Mouse (Mus musculus): ENCODE data around the gene Nsf. TPM values are rescaled to one million over a fixed set of nuclear protein-coding genes. Genes with fewer than 3 reads are reported as not detected.

Nsf gene
- polyA plus RNA-seq, 1 experiment: 60.4 TPM

DNA sequence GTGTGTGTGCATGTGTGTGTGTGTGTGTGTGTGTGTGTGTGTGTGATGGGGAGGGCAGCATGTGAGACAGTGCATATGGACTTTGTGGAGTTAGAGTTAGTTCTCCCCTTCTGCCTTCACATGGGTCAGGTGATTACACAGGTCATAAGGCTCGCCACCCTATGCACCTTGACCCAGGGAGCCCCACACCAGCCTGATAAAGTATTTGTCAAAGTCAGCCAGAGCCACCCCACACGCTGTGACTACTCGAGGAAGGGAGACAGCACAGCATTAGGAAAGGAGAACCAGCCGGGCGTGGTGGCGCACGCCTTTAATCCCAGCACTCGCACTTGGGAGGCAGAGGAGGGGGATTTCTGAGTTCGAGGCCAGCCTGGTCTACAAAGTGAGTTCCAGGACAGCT lies 83.5 kb downstream of the Nsf start:
- no peaks in the 10 kb centered on the region for H3K9me3 ChIP-seq (replicated peaks; ENCODE audit: control insufficient read depth, insufficient read depth, low read length, poor library complexity, severe bottlenecking)
- no peak overlapping the region for H3K9ac ChIP-seq (ENCODE audit: low read depth, poor library complexity, severe bottlenecking)
- H3K4me1 ChIP-seq (ENCODE audit: control insufficient read depth, insufficient read depth, low read length): no peaks in the 10 kb centered on the region
- H3K27me3 ChIP-seq (ENCODE audit: control insufficient read depth, insufficient read depth, low read length, poor library complexity, severe bottlenecking): no peaks in the 10 kb centered on the region
- H3K36me3 ChIP-seq (ENCODE audit: control insufficient read depth, insufficient read depth, low read length, poor library complexity, severe bottlenecking): peaks cover 6% of the 10 kb centered on the region; the same call in 1 of the 2 replicates
- no peak for TF ChIP-seq POLR2A (IDR thresholded peaks at IDR 0.05; ENCODE audit: insufficient read depth, low read length)
- TF ChIP-seq CTCF (IDR thresholded peaks at IDR 0.05; ENCODE audit: low read depth, low read length): no peak
- TF ChIP-seq EP300 (IDR thresholded peaks at IDR 0.05; ENCODE audit: insufficient read depth, low read depth, low read length): no peak
- no peak overlapping the region for H3K4me3 ChIP-seq (ENCODE audit: low read depth, low read length)
- no peak overlapping the region for H3K27ac ChIP-seq (ENCODE audit: insufficient read depth, low read length)

DNA sequence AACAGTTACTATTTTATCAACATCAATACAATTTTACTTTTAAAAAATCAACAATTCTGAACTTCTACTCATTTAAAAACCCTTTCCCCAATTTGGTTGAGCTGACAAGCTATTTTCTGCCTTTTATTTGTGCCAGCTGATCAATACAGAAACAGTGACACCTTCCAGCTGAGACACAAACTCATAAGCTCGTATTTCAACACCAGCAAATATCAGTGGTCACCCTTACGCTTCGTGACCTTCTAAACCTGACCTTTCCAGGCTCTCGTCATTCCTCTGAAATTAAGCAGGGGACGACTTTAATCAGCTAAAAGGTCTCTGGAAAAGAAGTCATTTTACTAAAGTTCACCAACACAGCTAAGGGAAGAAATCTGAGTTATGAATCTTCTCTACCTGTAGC lies 86.2 kb downstream of the Nsf start:
- H3K36me3 ChIP-seq (ENCODE audit: control insufficient read depth, insufficient read depth, low read length, poor library complexity, severe bottlenecking): peaks cover 4% of the 10 kb centered on the region; the same call in 1 of the 2 replicates
- H3K9ac ChIP-seq (ENCODE audit: low read depth, poor library complexity, severe bottlenecking): no peak overlapping the region
- no peak overlapping the region for H3K4me3 ChIP-seq (ENCODE audit: low read depth, low read length)
- peaks cover 3% of the 10 kb centered on the region for H3K4me1 ChIP-seq (ENCODE audit: control insufficient read depth, insufficient read depth, low read length)
- H3K27me3 ChIP-seq (ENCODE audit: control insufficient read depth, insufficient read depth, low read length, poor library complexity, severe bottlenecking): no peaks in the 10 kb centered on the region
- TF ChIP-seq POLR2A (IDR thresholded peaks at IDR 0.05; ENCODE audit: insufficient read depth, low read length) (no peak), CTCF (IDR thresholded peaks at IDR 0.05; ENCODE audit: low read depth, low read length) (no peak), EP300 (IDR thresholded peaks at IDR 0.05; ENCODE audit: insufficient read depth, low read depth, low read length) (no peak)
- no peak overlapping the region for H3K27ac ChIP-seq (ENCODE audit: insufficient read depth, low read length)
- no peaks in the 10 kb centered on the region for H3K9me3 ChIP-seq (replicated peaks; ENCODE audit: control insufficient read depth, insufficient read depth, low read length, poor library complexity, severe bottlenecking)

DNA sequence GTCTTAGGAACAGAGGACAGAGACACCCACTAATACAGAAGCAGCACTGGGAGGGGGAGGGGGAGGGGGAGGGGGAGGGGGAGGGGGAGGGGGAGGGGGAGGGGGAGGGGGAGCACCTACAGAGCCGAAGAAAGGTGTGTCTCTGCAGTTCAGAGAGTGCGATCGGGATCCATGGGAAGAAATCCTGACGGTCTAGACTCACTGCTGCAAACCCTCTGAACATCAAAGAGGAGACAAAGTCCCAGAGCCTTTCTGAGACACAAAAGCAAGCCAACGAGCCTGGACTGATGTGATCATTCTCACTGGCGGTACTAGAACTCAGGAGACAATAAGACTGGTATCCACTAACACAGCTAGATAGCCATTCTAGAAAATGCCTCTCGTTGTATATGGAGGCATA lies 88.5 kb downstream of the Nsf start:
- Histone ChIP-seq H3K4me3 (ENCODE audit: low read depth, low read length) (no peak overlapping the region), H3K9me3 (replicated peaks; ENCODE audit: control insufficient read depth, insufficient read depth, low read length, poor library complexity, severe bottlenecking) (no peaks in the 10 kb centered on the region), H3K27me3 (ENCODE audit: control insufficient read depth, insufficient read depth, low read length, poor library complexity, severe bottlenecking) (no peaks in the 10 kb centered on the region), H3K36me3 (ENCODE audit: control insufficient read depth, insufficient read depth, low read length, poor library complexity, severe bottlenecking) (peaks cover 8% of the 10 kb centered on the region), H3K9ac (ENCODE audit: low read depth, poor library complexity, severe bottlenecking) (no peak overlapping the region), H3K27ac (ENCODE audit: insufficient read depth, low read length) (no peak overlapping the region), H3K4me1 (ENCODE audit: control insufficient read depth, insufficient read depth, low read length) (peaks cover 3% of the 10 kb centered on the region)
- TF ChIP-seq CTCF (IDR thresholded peaks at IDR 0.05; ENCODE audit: low read depth, low read length) (no peak), EP300 (IDR thresholded peaks at IDR 0.05; ENCODE audit: insufficient read depth, low read depth, low read length) (no peak), POLR2A (IDR thresholded peaks at IDR 0.05; ENCODE audit: insufficient read depth, low read length) (no peak)

DNA sequence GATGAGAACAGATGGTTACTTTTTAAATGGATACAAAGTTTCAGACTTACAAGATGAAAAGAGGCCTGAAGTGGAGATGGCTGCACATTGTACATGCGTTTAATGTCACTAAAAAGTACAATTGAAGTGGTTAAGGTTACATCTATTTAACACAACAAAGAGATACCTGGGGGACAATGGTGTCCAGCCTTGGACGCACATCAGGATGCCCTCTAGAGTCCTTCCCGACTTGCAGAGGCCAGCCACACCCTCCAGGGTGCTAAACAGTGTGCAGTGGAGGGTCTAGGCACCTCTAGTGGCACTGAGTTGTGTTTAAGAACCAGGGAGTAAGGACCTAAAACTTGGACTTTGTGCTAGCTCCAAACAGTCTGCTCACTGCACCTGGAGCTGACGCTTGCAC lies 89.4 kb downstream of the Nsf start:
- no peak overlapping the region for H3K27ac ChIP-seq (ENCODE audit: insufficient read depth, low read length)
- H3K9me3 ChIP-seq (replicated peaks; ENCODE audit: control insufficient read depth, insufficient read depth, low read length, poor library complexity, severe bottlenecking): no peaks in the 10 kb centered on the region
- no peak overlapping the region for H3K4me3 ChIP-seq (ENCODE audit: low read depth, low read length)
- TF ChIP-seq EP300 (IDR thresholded peaks at IDR 0.05; ENCODE audit: insufficient read depth, low read depth, low read length) (no peak), POLR2A (IDR thresholded peaks at IDR 0.05; ENCODE audit: insufficient read depth, low read length) (no peak), CTCF (IDR thresholded peaks at IDR 0.05; ENCODE audit: low read depth, low read length) (no peak)
- peaks cover 3% of the 10 kb centered on the region for H3K4me1 ChIP-seq (ENCODE audit: control insufficient read depth, insufficient read depth, low read length)
- H3K9ac ChIP-seq (ENCODE audit: low read depth, poor library complexity, severe bottlenecking): no peak overlapping the region
- peaks cover 8% of the 10 kb centered on the region for H3K36me3 ChIP-seq (ENCODE audit: control insufficient read depth, insufficient read depth, low read length, poor library complexity, severe bottlenecking)
- H3K27me3 ChIP-seq (ENCODE audit: control insufficient read depth, insufficient read depth, low read length, poor library complexity, severe bottlenecking): no peaks in the 10 kb centered on the region

DNA sequence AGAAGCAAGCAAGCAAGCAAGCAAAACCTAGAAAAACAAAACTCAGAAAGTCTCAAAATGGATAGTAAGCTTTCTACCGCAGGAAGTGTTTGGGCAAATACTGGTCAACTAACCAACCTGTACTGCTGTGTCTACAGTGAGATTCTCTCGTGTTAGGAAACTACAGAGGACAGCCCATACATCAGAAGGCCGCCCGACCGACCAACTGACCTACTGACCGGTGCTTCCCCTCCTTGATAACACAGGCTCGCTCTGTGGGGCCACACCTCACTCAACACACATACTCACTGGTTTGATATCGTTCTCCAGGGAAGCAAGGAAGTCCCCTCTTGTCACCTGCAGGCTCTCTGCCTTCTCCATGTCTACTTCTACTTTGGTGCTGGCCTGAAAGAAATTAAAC lies 90.9 kb downstream of the Nsf start:
- Histone ChIP-seq H3K4me3 (ENCODE audit: low read depth, low read length) (no peak overlapping the region), H3K9ac (ENCODE audit: low read depth, poor library complexity, severe bottlenecking) (no peak overlapping the region), H3K27me3 (ENCODE audit: control insufficient read depth, insufficient read depth, low read length, poor library complexity, severe bottlenecking) (no peaks in the 10 kb centered on the region), H3K9me3 (replicated peaks; ENCODE audit: control insufficient read depth, insufficient read depth, low read length, poor library complexity, severe bottlenecking) (no peaks in the 10 kb centered on the region), H3K4me1 (ENCODE audit: control insufficient read depth, insufficient read depth, low read length) (peaks cover 3% of the 10 kb centered on the region), H3K27ac (ENCODE audit: insufficient read depth, low read length) (no peak overlapping the region), H3K36me3 (ENCODE audit: control insufficient read depth, insufficient read depth, low read length, poor library complexity, severe bottlenecking) (peaks cover 12% of the 10 kb centered on the region)
- TF ChIP-seq EP300 (IDR thresholded peaks at IDR 0.05; ENCODE audit: insufficient read depth, low read depth, low read length) (no peak), POLR2A (IDR thresholded peaks at IDR 0.05; ENCODE audit: insufficient read depth, low read length) (no peak), CTCF (IDR thresholded peaks at IDR 0.05; ENCODE audit: low read depth, low read length) (no peak)

DNA sequence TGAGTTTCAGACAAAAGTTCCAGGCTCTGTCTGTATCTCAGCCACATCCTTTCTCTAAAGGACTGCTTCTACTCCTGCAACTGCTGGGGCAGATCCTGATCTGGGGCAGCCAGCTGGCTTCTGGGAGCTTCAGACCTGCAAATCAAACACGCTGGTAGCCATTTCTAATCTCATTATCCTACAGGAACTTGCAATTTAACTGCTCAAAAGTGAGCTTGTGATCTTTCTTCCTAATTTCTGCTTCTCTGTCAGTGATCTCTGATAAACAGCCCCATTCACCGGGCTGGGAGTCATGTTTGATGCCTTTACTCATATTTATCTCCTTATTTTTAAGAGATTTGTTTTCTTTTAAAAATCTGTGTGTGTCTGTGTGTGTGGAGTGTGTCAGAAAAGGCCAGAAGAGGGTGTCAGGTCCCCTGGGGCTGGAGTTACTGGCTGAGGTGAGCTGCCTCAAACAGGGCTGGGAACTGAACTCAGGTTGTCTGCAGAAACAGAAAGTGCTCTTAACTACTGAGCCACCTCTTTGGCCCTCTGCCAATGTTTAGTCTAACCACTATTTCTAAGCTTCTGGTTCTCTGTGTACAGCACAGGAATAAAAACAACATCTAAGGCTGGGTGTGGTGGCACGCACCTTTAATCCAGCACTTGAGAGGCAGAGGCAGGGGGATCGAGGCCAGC lies 93.8 kb downstream of the Nsf start:
- H3K36me3 ChIP-seq (ENCODE audit: control insufficient read depth, insufficient read depth, low read length, poor library complexity, severe bottlenecking): peaks cover 14% of the 10 kb centered on the region
- no peak overlapping the region for H3K27ac ChIP-seq (ENCODE audit: insufficient read depth, low read length)

More for the DNA sequence above, 93.8 kb downstream of the Nsf start:
- Histone ChIP-seq H3K9me3 (replicated peaks; ENCODE audit: control insufficient read depth, insufficient read depth, low read length, poor library complexity, severe bottlenecking) (no peaks in the 10 kb centered on the region), H3K27me3 (ENCODE audit: control insufficient read depth, insufficient read depth, low read length, poor library complexity, severe bottlenecking) (no peaks in the 10 kb centered on the region), H3K4me1 (ENCODE audit: control insufficient read depth, insufficient read depth, low read length) (peaks cover 3% of the 10 kb centered on the region), H3K4me3 (ENCODE audit: low read depth, low read length) (no peak overlapping the region), H3K9ac (ENCODE audit: low read depth, poor library complexity, severe bottlenecking) (no peak overlapping the region)
- no peak for TF ChIP-seq EP300 (IDR thresholded peaks at IDR 0.05; ENCODE audit: insufficient read depth, low read depth, low read length)
- TF ChIP-seq POLR2A (IDR thresholded peaks at IDR 0.05; ENCODE audit: insufficient read depth, low read length): no peak
- no peak for TF ChIP-seq CTCF (IDR thresholded peaks at IDR 0.05; ENCODE audit: low read depth, low read length)

Data from ES-Bruce4 (cell line).